8 mouse cellular contexts compared by ENCODE assay signal in genomic region chr11:63969205-63969910, GRCm38 (mm10). TPM values are rescaled to one million over a fixed set of nuclear protein-coding genes. Genes with fewer than 3 reads are reported as not detected.
A peak's percentile ranks its signal among the peaks of the same experiment; 100 is the strongest.
DNase-seq lines count a peak whose midpoint lies in the region; ATAC-seq and TF ChIP-seq lines count a peak whose summit lies in the region.

No protein-coding gene starts in this region.

- no peak for ATAC-seq in kidney, embryonic 14.5 days (ENCODE audit: low FRiP score, low TSS enrichment)
- ATAC-seq in forebrain, embryonic 12.5 days (ENCODE audit: low FRiP score): peak; percentile 72
- peak; percentile 36; the same call in 1 of the 2 replicates for ATAC-seq in neural tube, embryonic 13.5 days (ENCODE audit: low read depth)

- no peak overlapping the region for H3K9ac ChIP-seq in kidney, embryonic 14.5 days (ENCODE audit: low read depth, low read length)
- H3K9ac ChIP-seq in forebrain, embryonic 12.5 days: no peak overlapping the region
- H3K9ac ChIP-seq in neural tube, embryonic 13.5 days: no peak overlapping the region

- H3K36me3 ChIP-seq in kidney, adult 2 months (ENCODE audit: control insufficient read depth, insufficient read depth, low read length): no peaks in the 10 kb centered on the region
- no peaks in the 10 kb centered on the region for H3K36me3 ChIP-seq in kidney, embryonic 14.5 days (ENCODE audit: control insufficient read depth, insufficient read depth, low read length)
- no peaks in the 10 kb centered on the region for H3K36me3 ChIP-seq in forebrain, embryonic 12.5 days (replicated peaks)
- peaks cover 19% of the 10 kb centered on the region for H3K36me3 ChIP-seq in limb, embryonic 10.5 days
- H3K36me3 ChIP-seq in neural tube, embryonic 13.5 days: 0 out of 2 replicates have a peak, but pooled peaks cover 9% of the 10 kb centered on the region

- H3K9me3 ChIP-seq in kidney, embryonic 14.5 days (ENCODE audit: control insufficient read depth, low read length): no peaks in the 10 kb centered on the region
- no peaks in the 10 kb centered on the region for H3K9me3 ChIP-seq in forebrain, embryonic 12.5 days
- no peaks in the 10 kb centered on the region for H3K9me3 ChIP-seq in limb, embryonic 10.5 days (replicated peaks)
- no peaks in the 10 kb centered on the region for H3K9me3 ChIP-seq in neural tube, embryonic 13.5 days

- TF ChIP-seq CTCF in kidney, adult 2 months (conservative IDR thresholded peaks at IDR 0.05; ENCODE audit: insufficient read depth, insufficient read length, low read depth, low read length): no peak

- WGBS in kidney, adult 2 months: 70% methylated on average over 11 of the region's 11 CpGs
- 66% methylated on average over 11 of the region's 11 CpGs for WGBS in kidney, embryonic 14.5 days
- WGBS in forebrain, embryonic 12.5 days: 15% methylated on average over 11 of the region's 11 CpGs
- WGBS in limb, embryonic 10.5 days: 49% methylated on average over 11 of the region's 11 CpGs
- 33% methylated on average over 11 of the region's 11 CpGs for WGBS in neural tube, embryonic 13.5 days

- H3K27me3 ChIP-seq in kidney, adult 2 months (replicated peaks; ENCODE audit: control insufficient read depth, insufficient read depth, low read length): no peaks in the 10 kb centered on the region
- H3K27me3 ChIP-seq in kidney, embryonic 14.5 days (ENCODE audit: control insufficient read depth, insufficient read depth, low read length): no peaks in the 10 kb centered on the region
- H3K27me3 ChIP-seq in forebrain, embryonic 12.5 days: no peaks in the 10 kb centered on the region
- no peaks in the 10 kb centered on the region; the same call in 1 of the 2 replicates for H3K27me3 ChIP-seq in limb, embryonic 10.5 days (ENCODE audit: low read depth, poor library complexity, severe bottlenecking)
- peaks cover 4% of the 10 kb centered on the region; the same call in 1 of the 2 replicates for H3K27me3 ChIP-seq in neural tube, embryonic 13.5 days

- H3K27ac ChIP-seq in kidney, adult 2 months (ENCODE audit: insufficient read depth, low read depth, low read length): no peak overlapping the region
- H3K27ac ChIP-seq in kidney, embryonic 14.5 days (ENCODE audit: low read depth, low read length): no peak overlapping the region
- peak overlapping the region; percentile 59 for H3K27ac ChIP-seq in forebrain, embryonic 12.5 days
- peak overlapping the region; percentile 9; the same call in 1 of the 2 replicates for H3K27ac ChIP-seq in limb, embryonic 10.5 days
- H3K27ac ChIP-seq in neural tube, embryonic 13.5 days (replicated peaks): peak overlapping the region; percentile 65

- DNase-seq in kidney, adult 2 months: peak; percentile 76
- no peak for DNase-seq in limb, embryonic 10.5 days (ENCODE audit: low spot score)
- no peak for DNase-seq in cerebellum, postnatal 14 days
- DNase-seq in urinary bladder, postnatal 4 days (ENCODE audit: low spot score in 2 of 2): no peak
- no peak for DNase-seq in B cell, adult 2 months

- TF ChIP-seq POLR2A in kidney, adult 2 months (IDR thresholded peaks at IDR 0.05; ENCODE audit: low read depth, low read length): no peak

- H3K4me3 ChIP-seq in kidney, adult 2 months (ENCODE audit: insufficient read depth, low read depth, low read length): no peak overlapping the region
- H3K4me3 ChIP-seq in kidney, embryonic 14.5 days (ENCODE audit: low read length): no peak overlapping the region
- H3K4me3 ChIP-seq in forebrain, embryonic 12.5 days (replicated peaks): no peak overlapping the region
- H3K4me3 ChIP-seq in limb, embryonic 10.5 days: no peak overlapping the region
- H3K4me3 ChIP-seq in neural tube, embryonic 13.5 days: no peak overlapping the region

- no peak overlapping the region for H3K4me2 ChIP-seq in kidney, embryonic 14.5 days (replicated peaks; ENCODE audit: low read depth, low read length)
- no peak overlapping the region for H3K4me2 ChIP-seq in forebrain, embryonic 12.5 days
- H3K4me2 ChIP-seq in neural tube, embryonic 13.5 days: no peak overlapping the region

- 0 out of 2 replicates have a peak, but pooled peaks cover 3% of the 10 kb centered on the region for H3K4me1 ChIP-seq in kidney, adult 2 months (ENCODE audit: control insufficient read depth, insufficient read depth, low read length)
- peaks cover 18% of the 10 kb centered on the region; the same call in 1 of the 2 replicates for H3K4me1 ChIP-seq in kidney, embryonic 14.5 days (ENCODE audit: control insufficient read depth, insufficient read depth, low read length)
- peaks cover 23% of the 10 kb centered on the region for H3K4me1 ChIP-seq in forebrain, embryonic 12.5 days
- H3K4me1 ChIP-seq in limb, embryonic 10.5 days: peaks cover 39% of the 10 kb centered on the region
- peaks cover 39% of the 10 kb centered on the region for H3K4me1 ChIP-seq in neural tube, embryonic 13.5 days (replicated peaks)

RNA-seq across cellular contexts. Expression of gene Hs3st3b1, which starts 47.3 kb away (rescaled TPM):
- polyA plus RNA-seq in kidney, adult 2 months (2012; rRNA removed): 6.7 and 7.2 TPM in 2 replicates
- polyA plus RNA-seq in kidney, embryonic 14.5 days (2014; fragmentation: Nextera tagmentation; extraction: Ambion mirVana): 17.9 and 34.0 TPM in 2 replicates
- polyA plus RNA-seq in forebrain, embryonic 12.5 days (2016; fragmentation: Nextera tagmentation; extraction: Ambion mirVana): 8.8 and 9.2 TPM in 2 replicates
- polyA plus RNA-seq in limb, embryonic 10.5 days (2016; fragmentation: Nextera tagmentation; extraction: Ambion mirVana): 17.8 and 22.1 TPM in 2 replicates
- polyA plus RNA-seq in neural tube, embryonic 13.5 days (2015; fragmentation: Nextera tagmentation; extraction: Ambion mirVana): 7.3 and 9.4 TPM in 2 replicates

Comparison
In these comparisons a context has a peak if more than half of its experiments do, and no peak if none do; other contexts are left out.
1. H3K27ac ChIP-seq: peak in forebrain, embryonic 12.5 days (single experiment), limb, embryonic 10.5 days (single experiment) and neural tube, embryonic 13.5 days (single experiment); none in kidney, adult 2 months (single experiment) and kidney, embryonic 14.5 days (single experiment).